Mouse (Mus musculus) gastrocnemius, postnatal 4 days (tissue): ENCODE measurements at regions not wholly inside any gene's neighbourhood (a gene's known extent, or its start where the extent isn't known, plus 50 kb on each side); places are given as distances from the start of the nearest gene placed in this dataset.
A peak's percentile ranks its signal among the peaks of the same experiment; 100 is the strongest.

ENCODE experiments used
- DNase-seq, 2 experiments: peaks; one replicate each; pipeline ENCODE4 v3.0.0; 2021 to 2022; ENCODE audit warnings: low spot score in 2 of 2, mixed read lengths in 2 of 2

DNA sequence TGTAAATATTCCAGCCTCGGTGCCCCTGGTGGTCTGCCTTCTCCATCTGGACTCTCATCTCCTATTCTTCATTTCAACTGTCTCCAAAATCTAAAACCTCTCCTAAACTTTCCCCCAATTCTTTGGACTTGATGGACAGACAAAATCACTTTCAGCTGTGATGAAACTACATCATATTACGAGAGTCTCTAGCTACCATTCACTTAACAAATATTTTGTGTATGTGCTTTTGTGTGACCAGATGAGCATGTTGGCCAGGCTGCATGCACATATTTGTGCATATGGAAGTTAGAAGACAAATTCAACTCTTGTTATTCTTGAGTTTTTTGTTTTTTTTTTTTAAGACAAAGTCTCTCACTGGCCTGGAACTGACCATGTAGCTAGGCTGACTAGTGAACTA is 559.4 kb upstream of the Cdh11 start:
- no peak for DNase-seq

- DNase-seq: no peak
Measured at GRCm38 (mm10) chr8:103347158-103347871, 561.9 kb upstream of the Cdh11 start.

DNA sequence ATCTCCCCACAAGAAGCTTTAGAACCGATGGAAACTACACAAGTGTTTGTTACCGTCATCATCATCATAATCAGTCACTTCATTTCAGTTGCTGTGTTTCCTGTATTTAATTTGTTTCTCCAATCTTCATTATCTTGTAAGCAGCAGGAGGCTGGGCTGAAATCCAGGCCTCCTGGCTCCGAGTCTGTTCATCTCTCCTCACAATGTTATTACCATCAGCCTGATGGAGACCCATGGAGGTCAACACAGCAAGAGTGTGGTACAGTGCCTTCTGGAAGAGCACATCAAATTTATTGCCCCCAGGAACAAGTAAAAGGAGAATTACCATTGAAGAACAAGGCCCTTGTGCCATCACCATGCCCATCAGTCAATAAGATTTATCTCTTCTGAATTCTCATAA is 576.3 kb upstream of the Cdh11 start:
- no peak for DNase-seq

GRCm38 (mm10) chr8:103370394-103370793 is 585.0 kb upstream of the Cdh11 start:
- DNase-seq: no peak

GRCm38 (mm10) chr8:103373007-103373406 is 587.6 kb upstream of the Cdh11 start:
- DNase-seq: peak; percentile 19 to 55

DNA sequence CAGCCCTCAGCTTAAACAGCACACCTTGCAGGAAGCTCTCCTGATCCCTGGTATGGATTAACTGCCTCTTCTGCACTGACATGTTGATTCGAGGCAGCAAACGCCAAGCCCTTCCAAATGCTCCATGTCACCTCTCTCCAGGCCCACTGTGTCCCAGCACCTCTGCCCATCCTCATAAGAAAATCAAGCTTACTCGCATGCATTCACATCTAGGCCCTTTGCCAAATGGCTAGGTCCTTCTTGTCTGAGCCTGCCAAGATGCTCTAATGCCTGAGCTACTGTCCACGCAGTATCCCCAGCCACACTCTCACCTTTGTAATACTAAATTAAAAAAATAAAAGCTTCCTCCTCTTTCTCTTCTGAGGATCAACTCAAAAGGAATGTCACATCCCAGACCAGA is 588.7 kb upstream of the Cdh11 start:
- DNase-seq: no peak

DNA sequence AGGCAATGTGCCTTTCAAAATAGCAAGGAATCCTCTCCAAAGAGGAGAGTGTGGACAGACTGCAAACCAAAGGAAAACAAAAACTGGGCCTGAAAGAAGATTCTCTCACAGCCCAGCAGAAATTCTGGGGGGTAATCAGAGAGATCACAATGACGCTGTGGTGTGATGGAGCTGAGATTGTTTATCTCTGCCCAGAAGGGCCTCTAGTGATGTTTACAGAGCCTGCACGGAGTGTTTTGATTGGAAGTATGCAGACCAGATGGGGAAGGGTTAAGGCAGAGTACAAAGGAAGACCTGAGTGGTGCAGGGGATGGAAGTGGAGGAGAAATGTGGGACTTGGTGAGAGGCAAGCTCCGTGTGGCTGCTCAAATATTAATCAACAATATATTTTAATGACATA is 593.1 kb upstream of the Cdh11 start:
- DNase-seq: no peak

DNA sequence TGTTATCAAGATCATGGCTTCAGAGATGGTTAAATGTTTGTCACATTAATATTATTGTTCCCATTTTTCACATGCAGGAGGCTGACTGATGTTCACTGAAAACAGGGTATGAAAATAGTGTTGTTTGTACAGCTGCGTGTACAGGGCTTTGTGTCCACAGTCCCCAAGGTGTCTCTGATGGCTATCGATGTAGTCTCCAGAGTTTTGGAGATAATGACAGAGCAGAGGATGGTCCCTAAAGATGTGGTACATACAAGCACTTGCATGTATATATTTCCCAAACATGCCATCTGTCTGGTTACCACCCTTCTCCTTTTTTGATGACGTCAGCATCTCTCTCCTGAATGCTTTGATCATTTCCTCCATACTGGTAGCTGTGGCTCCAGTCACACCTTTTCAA is 596.1 kb upstream of the Cdh11 start:
- DNase-seq: no peak

GRCm38 (mm10) chr8:103391359-103391758 is 605.9 kb upstream of the Cdh11 start:
- no peak for DNase-seq

GRCm38 (mm10) chr8:103395316-103395715 is 609.9 kb upstream of the Cdh11 start:
- no peak for DNase-seq

- DNase-seq: no peak
Measured at GRCm38 (mm10) chr8:103398179-103398578, 612.7 kb upstream of the Cdh11 start.

DNA sequence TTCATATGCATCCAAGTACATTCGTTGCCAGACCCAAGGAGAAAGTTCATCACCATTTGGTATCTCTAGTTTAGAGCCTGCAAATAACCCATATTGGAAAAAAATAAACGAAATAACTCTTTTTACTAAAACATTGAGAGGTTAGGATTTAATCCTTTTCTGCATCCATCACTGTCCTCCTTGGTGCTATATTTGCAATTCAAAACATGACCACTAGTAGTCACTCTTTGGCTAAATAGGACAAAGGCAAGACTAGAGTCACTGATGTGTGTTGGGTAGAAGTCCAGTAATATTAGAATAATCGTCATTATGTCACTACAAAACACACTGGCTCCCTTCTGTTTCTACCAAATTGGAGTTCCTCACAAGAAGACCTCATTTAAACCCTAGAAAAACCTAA is 614.0 kb upstream of the Cdh11 start:
- DNase-seq: no peak

GRCm38 (mm10) chr8:103400143-103400542 is 614.7 kb upstream of the Cdh11 start:
- no peak for DNase-seq

- DNase-seq: no peak
Measured at GRCm38 (mm10) chr8:103402731-103403130, 617.3 kb upstream of the Cdh11 start.

- DNase-seq: no peak
Measured at GRCm38 (mm10) chr8:103403826-103404225, 618.4 kb upstream of the Cdh11 start.

GRCm38 (mm10) chr8:103405787-103406186 is 620.3 kb upstream of the Cdh11 start:
- no peak for DNase-seq

DNA sequence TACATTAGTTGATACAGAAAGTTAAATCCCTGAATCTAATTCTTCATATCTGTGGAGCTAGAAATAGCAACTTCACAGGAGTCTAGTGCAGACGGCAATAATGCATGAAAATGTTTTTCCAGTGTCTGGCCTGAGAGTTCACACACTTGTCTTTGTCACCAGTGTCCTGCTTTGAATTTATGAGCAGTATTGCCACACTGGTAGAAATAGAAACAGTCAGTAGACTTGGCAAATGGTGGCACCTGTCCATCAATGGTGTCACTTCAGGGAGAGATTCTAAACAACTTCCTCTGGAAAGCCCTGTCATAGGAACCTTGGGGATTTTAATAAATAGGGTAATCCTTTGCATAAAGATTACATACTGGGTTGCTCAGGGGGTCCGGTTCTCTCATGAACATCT is 621.5 kb upstream of the Cdh11 start:
- no peak for DNase-seq

DNA sequence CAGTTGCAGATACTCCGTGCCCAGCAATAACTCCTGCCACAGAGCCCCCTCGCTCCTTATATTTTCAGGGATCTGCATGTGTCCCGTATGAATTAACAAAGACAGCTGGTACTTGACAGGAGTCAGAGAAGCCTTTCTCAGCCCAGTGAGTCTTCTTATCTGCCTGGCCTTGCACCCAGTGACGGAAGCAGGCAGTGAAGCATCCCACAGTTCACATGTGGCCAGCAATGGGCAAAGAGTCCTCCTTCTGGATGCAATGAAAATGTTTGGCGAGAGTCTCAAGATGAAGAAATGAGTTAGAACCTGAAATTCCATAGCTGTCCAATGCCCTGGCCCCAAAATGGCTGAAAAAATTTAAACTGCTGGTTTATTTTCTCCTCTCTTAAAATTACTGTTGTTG is 622.2 kb upstream of the Cdh11 start:
- no peak for DNase-seq

- DNase-seq: no peak
Measured at GRCm38 (mm10) chr8:103408411-103408810, 623.0 kb upstream of the Cdh11 start.

GRCm38 (mm10) chr8:103409121-103409551 is 623.7 kb upstream of the Cdh11 start:
- DNase-seq: no peak

GRCm38 (mm10) chr8:103412731-103413130 is 627.3 kb upstream of the Cdh11 start:
- DNase-seq: no peak

DNA sequence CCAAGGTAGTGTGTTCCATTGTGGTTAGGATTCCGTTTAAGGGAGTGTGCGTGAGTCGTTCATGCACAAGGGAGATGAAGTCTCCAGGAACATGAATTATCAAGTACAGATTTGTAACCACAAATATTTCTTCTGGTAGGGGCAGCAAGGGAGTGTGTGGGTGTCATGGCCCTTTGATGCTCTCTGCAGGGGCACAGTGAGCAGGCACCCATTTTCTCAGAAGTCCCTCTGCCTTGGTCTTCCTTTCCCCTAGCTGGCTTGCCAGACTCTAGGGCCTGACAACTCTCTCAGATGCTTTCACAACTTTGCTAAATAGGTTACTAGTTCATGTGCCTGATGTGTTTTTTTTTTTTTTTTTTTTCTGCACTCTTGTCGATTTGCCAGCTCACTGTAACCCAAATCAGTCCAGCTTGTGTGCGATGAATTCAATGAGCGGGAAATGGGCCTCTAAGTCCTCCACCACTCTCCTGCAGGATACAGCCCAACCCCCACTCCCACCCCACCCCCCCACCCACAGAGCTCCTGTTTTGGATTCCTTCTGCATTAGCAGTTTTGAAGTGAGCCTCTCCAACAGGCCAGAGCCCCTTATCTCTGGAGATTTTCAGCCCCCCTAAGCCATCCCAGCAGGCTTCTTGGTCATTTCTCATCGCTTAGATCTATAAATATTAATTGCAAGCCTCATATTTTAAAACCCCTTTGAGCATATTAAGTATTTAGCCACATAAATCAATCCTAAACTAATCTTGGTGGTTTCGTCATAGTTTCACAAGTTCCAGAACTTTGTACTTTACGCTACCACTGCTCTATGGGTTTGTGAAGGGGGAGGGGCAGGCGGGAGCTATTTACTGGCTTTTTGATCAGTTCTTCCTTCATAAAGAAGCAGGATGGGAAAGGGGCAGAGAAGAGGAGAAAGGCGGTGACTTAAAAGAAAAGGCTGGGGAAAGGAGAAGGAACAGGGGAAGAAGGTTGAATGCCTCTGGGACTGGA is 628.4 kb upstream of the Cdh11 start:
- DNase-seq: peak in 1 of 2 experiments; percentile 9
